Mouse (Mus musculus) bone marrow, adult 2 months (tissue): ENCODE measurements around the gene Myl3. TPM values are rescaled to one million over a fixed set of nuclear protein-coding genes. Genes with fewer than 3 reads are reported as not detected.

Experiments
- H3K27ac ChIP-seq: fragments of 200-500 bp; 2 replicates; pipeline ENCODE4 v1.5.1; 2012; ENCODE audit warnings: low read depth, mild to moderate bottlenecking, control low read depth, inconsistent platforms, low read length; ENCODE audit not compliant: control insufficient read depth, poor library complexity, insufficient read depth
- H3K4me1 ChIP-seq: fragments of 200-500 bp; 2 replicates; pipeline ENCODE4 v1.6.1; 2011; ENCODE audit warnings: low read length; ENCODE audit not compliant: control insufficient read depth, insufficient read depth
- H3K4me3 ChIP-seq: fragments of 200-500 bp; replicated peaks from 2 replicates; pipeline ENCODE3; 2011; ENCODE audit warnings: mild to moderate bottlenecking, low read depth, low read length, control low read depth; ENCODE audit not compliant: control insufficient read depth
- CTCF ChIP-seq: fragments of 200-500 bp; IDR thresholded peaks from 2 replicates; pipeline ENCODE4 v1.5.1; 2011; ENCODE audit warnings: low read length, control low read depth; ENCODE audit not compliant: control insufficient read depth, insufficient read depth
- POLR2A ChIP-seq: fragments of 200-500 bp; IDR thresholded peaks from 2 replicates; pipeline ENCODE4 v1.6.1; 2011; ENCODE audit warnings: low read depth, mild to moderate bottlenecking, control low read depth, low read length, borderline replicate concordance; ENCODE audit not compliant: control insufficient read depth
- WGBS: fragments of 180-500 bp; shearing (Covaris S2); methylation state at CpG from one replicate; pipeline ENCODE4 v1.1.7; 2018; 5-methylcytosine and 5-hydroxymethylcytosine counted together
- polyA plus RNA-seq: library from polyadenylated mRNA; stranded (reverse); fragments of >200 nt; gene quantifications from 2 replicates; pipeline ENCODE4 v1.2.4, GENCODE M21; 2011; ENCODE audit warnings: low replicate concordance; ENCODE audit not compliant: missing spikeins, insufficient read depth, insufficient read length

Gene Myl3
- polyA plus RNA-seq, 1 experiment = 2.2 TPM

- Histone ChIP-seq H3K4me3 (no peak overlapping the region), H3K27ac (no peak overlapping the region), H3K4me1 (no peaks in the 10 kb centered on the region)
- no peak for TF ChIP-seq CTCF
- TF ChIP-seq POLR2A = no peak
- WGBS = 88% methylated on average over 1 of the region's 1 CpGs
Observed at GRCm38 (mm10) chr9:110778100-110778499, 36.4 kb downstream of the Myl3 start.

GRCm38 (mm10) chr9:110778559-110778958, 36.9 kb downstream of the Myl3 start:
- no peaks in the 10 kb centered on the region for H3K4me1 ChIP-seq
- H3K27ac ChIP-seq = no peak overlapping the region
- TF ChIP-seq CTCF (no peak), POLR2A (no peak)
- H3K4me3 ChIP-seq = no peak overlapping the region
- WGBS = 86% methylated on average over 7 of the region's 7 CpGs

GRCm38 (mm10) chr9:110779242-110779913, 37.7 kb downstream of the Myl3 start:
- H3K27ac ChIP-seq = no peak overlapping the region
- no peaks in the 10 kb centered on the region for H3K4me1 ChIP-seq
- H3K4me3 ChIP-seq = no peak overlapping the region
- 65% methylated on average over 5 of the region's 5 CpGs for WGBS
- TF ChIP-seq POLR2A (no peak), CTCF (peak; percentile 27; the same call in 1 of the 2 replicates)

DNA sequence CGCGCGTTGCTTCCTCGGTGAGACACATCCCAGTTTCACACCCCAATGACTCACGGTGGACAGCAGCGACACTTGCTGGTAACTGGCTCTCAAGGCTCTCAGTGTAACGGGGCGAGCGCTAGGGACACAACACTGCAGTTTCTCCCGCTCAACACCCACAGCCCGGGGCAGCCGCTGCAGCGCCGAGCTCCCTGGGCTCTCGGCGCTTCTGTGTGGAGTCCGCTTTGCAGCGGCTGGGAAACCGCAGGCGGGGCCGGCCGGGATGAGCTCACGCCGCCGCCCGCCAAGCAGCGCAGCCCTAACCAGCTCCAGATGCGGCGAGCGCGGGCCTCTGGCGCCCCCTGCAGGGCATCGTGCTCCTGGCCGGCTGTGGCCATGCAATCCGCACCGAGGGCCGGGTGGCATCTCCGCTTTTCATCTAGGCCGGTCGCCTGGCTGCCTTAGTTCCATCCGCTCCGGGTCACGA, 39.6 kb downstream of the Myl3 start:
- WGBS = under 1% methylated on average over 42 of the region's 43 CpGs
- no peaks in the 10 kb centered on the region for H3K4me1 ChIP-seq
- H3K27ac ChIP-seq = no peak overlapping the region
- H3K4me3 ChIP-seq = peak overlapping the region; percentile 0
- TF ChIP-seq POLR2A (no peak), CTCF (peak; percentile 83)

GRCm38 (mm10) chr9:110781731-110782130, 40.1 kb downstream of the Myl3 start:
- no peak overlapping the region for H3K27ac ChIP-seq
- H3K4me3 ChIP-seq = no peak overlapping the region
- TF ChIP-seq POLR2A (no peak), CTCF (no peak)
- H3K4me1 ChIP-seq = no peaks in the 10 kb centered on the region
- 4% methylated on average over 23 of the region's 23 CpGs for WGBS

GRCm38 (mm10) chr9:110783611-110784010, 42.0 kb downstream of the Myl3 start:
- H3K4me3 ChIP-seq = no peak overlapping the region
- H3K4me1 ChIP-seq = no peaks in the 10 kb centered on the region
- WGBS = 40% methylated on average over 1 of the region's 1 CpGs
- TF ChIP-seq CTCF = no peak
- no peak for TF ChIP-seq POLR2A
- H3K27ac ChIP-seq = no peak overlapping the region

- 74% methylated on average over 3 of the region's 3 CpGs for WGBS
- no peak for TF ChIP-seq POLR2A
- H3K4me3 ChIP-seq = no peak overlapping the region
- H3K4me1 ChIP-seq = no peaks in the 10 kb centered on the region
- H3K27ac ChIP-seq = no peak overlapping the region
Observed at GRCm38 (mm10) chr9:110788169-110788568, 46.5 kb downstream of the Myl3 start.

DNA sequence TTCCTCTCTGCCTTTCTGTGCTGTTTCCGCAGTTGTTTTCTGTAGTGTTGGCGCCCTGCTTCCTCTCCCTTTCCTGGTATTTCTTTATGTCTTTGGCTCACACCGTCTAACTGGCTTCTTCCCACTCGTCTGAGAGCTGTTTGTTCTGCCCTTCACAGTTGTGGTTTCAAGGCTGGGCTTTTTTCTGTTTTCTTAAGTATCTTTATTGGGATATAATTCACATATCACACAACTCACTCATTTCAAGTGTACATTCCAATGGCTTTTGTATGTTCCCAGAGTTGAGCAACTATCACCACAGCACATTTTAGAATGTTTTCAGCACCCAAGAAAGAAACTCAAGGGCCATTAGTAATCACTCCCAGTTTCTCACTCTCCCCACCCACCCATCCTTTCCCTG, 48.8 kb downstream of the Myl3 start:
- Histone ChIP-seq H3K27ac (no peak overlapping the region), H3K4me1 (no peaks in the 10 kb centered on the region; the same call in 1 of the 2 replicates), H3K4me3 (no peak overlapping the region)
- WGBS = 57% methylated on average over 4 of the region's 4 CpGs
- TF ChIP-seq CTCF (no peak), POLR2A (no peak)
